Mouse (Mus musculus) adrenal gland, postnatal 36 days (tissue): Measurements from ENCODE around the gene Mapk8ip3. TPM values are rescaled to one million over a fixed set of nuclear protein-coding genes. Genes with fewer than 3 reads are reported as not detected.

Source experiments
- DNase-seq, 2 experiments: peaks; one replicate each; pipeline ENCODE4 v3.0.0; 2021; ENCODE audit warnings: mixed read lengths in 1 of 2
- total RNA-seq, 2 experiments: library from RNA; stranded (reverse); gene quantifications; 2 replicates each; pipeline ENCODE4 v1.2.3; 2021

The Mapk8ip3 gene
- total RNA-seq, 2 experiments from 2014 or later: 82.1 to 126 TPM

GRCm38 (mm10) chr17:24885356-24886133 is 51.2 kb downstream of the Mapk8ip3 start:
- no peak for DNase-seq

DNA sequence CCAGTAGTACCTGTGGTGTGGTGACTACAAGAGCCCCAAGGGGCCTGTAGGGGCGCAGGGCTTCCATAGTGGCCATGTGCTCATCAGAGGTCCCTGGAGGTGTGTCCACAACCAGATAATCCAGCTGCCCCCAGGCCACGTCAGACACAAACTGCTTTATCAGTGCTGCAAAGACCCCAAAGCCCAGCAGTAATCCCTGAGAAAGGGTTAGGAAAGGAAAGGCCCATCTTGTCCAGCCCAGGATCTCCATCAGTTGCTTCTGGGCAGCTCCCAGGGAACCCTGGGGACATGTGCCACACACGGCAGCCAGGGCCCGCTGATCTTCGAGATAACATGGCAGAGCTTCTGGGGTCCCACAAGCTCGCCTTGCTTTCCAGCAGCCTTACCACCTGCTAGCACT is 52.4 kb downstream of the Mapk8ip3 start:
- DNase-seq: no peak

DNA sequence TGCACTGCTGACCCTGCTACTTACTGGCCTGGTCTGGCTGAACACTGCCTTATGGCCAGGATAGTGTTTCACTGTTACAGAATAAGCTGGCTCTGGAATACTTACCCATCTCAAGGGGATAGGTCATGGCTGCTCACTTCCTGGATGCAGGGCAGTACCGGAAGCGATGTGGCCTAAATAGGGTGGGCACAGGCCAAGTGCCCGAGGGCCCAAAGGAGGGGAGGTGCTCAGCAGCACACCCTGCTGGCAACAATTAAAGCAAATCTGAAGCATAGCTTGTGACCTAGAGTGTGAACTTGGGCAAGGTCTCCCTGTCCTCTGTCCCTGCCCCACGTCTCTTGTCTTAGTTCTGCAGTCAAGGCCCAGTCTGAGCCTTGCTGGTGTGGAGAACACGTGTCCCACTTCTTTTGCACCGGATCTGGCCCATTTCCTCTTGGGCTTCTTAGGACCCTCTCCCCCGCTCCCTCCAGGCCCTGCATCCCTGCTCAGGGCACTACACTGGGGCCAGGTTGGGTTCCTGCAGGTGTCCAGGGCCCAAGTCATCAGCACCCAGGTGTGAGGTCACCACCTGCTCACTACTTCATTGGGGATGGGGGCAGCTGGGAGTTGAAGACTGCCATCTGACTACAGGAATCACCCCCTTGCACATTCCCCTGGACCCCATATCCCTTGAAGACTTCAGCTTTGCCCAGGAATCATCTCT is 54.9 kb downstream of the Mapk8ip3 start:
- peak in 1 of 2 experiments; percentile 52 for DNase-seq

- DNase-seq: peak in 1 of 2 experiments; percentile 38
These were observed 58.2 kb downstream of the Mapk8ip3 start for GRCm38 (mm10) chr17:24878531-24878930.

GRCm38 (mm10) chr17:24878117-24878397 is 58.7 kb downstream of the Mapk8ip3 start:
- peak in 1 of 2 experiments; percentile 71 for DNase-seq

DNA sequence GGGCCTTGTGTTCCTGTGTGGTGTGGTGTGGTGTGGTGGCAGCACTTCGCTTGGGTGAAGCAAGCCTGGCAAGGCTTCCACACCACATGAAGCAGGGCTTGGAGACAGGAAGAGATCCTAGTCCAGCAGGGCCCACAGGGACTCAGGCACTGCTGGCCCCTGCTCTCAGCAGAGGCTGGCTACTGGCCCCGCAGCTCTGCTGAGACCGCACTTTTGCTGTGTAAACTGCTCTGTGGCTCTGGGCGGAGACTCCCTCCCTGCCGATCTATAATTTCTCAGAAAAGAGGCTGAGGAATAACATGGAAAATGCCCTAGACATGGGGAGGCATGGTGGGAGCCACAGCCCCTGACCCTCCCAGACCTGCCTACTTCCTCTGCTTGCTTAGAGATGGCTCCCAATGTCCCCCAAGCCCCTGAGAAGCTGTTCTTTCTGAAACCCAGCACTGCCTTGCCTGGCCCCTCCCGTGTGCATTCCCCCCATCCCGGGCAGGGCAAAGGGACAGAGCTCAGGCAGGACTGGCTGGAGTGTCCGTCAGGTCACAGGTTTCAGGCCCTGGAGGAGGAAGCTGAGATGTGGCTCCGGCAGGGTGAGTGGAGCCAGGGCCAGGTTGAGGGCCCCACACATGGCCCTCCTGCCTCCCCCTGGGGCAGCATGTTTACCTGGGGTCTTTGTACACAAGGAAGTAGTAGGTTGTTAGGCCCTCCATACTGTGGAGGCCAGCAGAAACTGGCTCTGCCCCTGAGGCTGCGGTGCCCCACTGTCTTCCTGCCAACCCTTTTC is 59.3 kb downstream of the Mapk8ip3 start:
- DNase-seq: peak in 1 of 2 experiments; percentile 59

DNA sequence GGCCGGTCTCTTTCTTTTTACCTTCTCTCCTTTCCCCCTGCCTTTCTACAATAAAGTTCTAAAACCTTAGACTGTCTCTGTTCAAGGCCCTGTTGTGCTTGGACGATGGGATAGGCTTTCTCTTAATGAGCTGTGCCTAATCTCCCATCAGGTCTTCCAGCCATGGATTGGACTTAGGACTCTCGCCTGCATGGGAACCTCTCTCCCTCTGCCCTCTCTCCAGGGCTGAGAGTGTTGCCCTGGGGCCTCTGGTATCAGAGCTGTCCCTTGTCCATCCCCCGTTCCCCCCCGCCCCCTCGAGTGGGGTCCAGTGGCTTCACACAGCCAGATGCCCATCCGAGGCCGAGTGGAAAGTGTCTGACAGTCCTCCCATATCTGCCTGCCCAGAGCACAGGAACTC is 61.8 kb downstream of the Mapk8ip3 start:
- no peak for DNase-seq

- DNase-seq: no peak
These were observed 62.4 kb downstream of the Mapk8ip3 start for GRCm38 (mm10) chr17:24874405-24874745.

DNA sequence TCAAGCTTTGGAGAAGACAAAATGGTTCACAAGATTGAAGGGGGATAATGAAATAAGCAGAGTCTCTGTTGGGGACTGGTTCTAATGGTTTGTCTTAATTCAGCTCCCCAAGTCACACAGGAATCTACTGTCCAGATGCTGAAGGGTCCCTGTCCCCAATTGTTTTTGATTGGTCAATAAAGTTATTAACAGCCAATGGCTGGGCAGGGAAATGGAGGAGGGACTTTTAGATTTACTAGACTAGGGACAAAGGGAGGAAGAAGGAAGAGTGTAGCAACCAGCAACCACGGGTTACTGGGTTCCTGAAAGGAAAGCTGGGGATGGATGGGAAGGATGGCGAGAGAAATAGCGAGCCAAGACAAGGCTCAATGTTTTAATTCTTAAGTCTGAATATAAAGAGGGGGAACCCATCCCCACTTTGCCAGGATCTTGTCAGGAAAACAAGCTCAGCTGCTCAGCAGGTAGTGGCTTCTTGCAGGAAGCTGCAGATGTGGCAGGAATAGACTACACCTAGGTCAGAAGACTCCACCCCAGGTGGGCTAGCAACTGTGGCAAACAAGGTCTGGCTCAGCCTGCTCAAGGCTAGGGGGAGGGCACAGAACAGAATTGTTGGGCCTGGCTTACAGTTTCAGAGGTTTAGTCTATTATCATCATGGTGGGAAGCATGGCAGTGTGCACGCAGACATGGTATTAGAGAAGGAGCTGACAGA is 62.9 kb downstream of the Mapk8ip3 start:
- no peak for DNase-seq

DNA sequence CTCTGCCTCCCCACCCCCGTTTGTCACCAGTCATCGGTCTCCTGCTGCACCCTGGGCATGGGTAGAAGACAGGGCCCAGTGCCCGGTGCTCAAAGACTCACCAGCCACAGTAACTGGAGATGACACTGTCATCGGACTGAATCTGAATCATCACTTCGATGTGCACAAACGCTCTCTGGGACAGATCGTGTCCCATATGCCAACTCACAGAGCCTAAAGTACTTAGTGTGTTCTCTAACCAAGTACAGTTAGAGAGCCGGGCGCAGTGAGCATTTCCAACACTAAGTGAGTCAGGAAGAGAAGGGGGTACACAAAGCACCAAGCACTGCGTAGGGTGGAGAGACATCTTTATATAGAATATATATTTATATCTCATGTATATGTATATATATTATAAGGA is 68.9 kb downstream of the Mapk8ip3 start:
- no peak for DNase-seq

GRCm38 (mm10) chr17:24865776-24866175 is 71.0 kb downstream of the Mapk8ip3 start, which contains the start of gene Igfals:
Gene Igfals, plus strand, starts transcription at chr17:24865997.
- no peak for DNase-seq

- DNase-seq: no peak
These were observed 75.0 kb downstream of the Mapk8ip3 start for GRCm38 (mm10) chr17:24861785-24862184.

- DNase-seq: no peak
These were observed 76.7 kb downstream of the Mapk8ip3 start for GRCm38 (mm10) chr17:24860076-24860475.

DNA sequence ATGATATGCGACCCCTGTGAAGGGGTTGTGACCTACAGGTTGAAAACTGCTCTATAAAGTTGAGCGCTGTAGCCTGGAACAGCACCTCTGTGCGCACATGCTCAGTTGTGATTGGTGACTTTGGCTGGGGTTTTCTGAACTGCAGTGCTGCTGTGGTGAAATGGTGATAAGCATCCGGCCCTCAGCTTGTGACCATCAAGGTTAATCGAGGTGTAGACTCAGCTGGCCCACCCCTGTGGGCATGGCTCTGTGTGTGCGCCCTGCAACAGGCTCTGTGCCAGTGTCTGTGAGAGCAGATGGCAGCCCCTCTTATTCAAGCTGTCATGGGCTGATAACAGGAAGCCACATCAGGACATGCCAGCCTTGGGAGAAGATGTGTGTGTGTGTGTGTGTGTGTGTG is 77.8 kb downstream of the Mapk8ip3 start:
- no peak for DNase-seq

DNA sequence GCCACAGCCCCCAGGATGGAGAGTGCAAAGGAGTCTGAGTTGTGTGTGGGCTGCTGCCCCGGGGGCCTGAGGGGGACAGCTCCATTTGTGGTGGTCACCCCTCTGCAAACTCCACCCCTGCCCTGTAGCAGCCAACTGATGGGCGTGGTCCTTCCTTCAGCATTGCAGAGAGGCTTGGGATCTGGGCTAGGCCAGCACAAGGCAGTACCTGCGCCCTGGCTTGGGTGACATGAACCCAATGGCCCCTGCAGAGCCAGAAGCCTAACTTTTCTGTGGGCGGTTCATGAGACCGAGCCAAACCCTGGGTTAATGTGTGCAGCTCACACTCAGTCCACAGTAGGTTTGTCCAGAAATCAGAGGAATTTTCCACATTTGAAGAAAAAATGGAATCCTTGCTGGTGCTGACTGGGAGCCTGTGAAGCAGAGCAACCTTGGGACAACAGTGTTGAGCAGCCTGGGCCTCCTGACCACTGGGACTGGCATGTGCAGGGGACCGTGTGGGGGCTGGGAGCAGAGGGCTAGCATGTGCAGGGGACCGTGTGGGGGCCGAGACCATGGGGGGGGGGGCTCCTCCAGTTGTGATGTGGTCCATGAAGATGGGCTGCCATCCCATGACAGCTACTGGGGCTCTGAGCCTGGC is 78.8 kb downstream of the Mapk8ip3 start:
- no peak for DNase-seq

DNA sequence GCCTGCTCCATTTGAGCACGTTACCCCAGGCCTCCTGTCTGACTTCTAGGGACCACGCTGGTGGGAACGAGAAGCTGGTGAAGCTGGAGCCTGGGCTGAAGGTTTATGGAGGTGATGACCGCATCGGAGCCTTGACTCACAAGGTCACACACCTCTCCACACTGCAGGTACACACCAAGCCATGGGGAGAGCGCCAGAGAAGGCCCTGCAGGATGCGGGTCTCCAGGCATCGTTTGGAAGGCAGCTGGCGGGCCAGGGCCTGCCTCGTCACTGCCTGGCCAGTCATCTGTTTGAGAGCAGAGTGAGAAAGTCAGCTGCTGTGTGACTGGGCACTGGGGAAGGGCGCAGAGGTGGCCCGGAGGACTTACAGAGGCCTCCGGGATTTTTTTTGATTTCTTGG is 80.2 kb downstream of the Mapk8ip3 start:
- no peak for DNase-seq

- DNase-seq: peak; percentile 16 to 34
These were observed 80.8 kb downstream of the Mapk8ip3 start for GRCm38 (mm10) chr17:24855838-24856464.

- no peak for DNase-seq
These were observed 85.2 kb downstream of the Mapk8ip3 start for GRCm38 (mm10) chr17:24851381-24852125.

DNA sequence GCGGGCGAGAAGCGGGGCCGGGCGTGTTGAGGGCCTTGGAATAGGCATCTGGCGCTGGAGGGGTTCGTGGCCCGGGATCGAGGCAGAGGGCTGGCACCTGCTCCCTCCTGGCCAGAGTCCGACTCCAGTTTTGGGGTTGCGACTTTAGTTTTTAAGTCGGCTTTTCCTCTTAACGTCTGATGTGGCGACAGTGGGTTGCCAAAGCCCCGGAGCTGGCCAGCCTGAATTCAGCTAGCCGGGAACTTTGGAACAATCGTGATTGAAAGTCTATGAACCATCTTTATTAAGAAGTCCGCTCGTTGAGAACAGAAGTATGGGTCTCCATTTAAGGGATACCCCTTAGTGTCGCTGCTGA is 86.0 kb downstream of the Mapk8ip3 start:
- DNase-seq: no peak

GRCm38 (mm10) chr17:24850065-24850772 is 86.6 kb downstream of the Mapk8ip3 start, which contains the start of gene Fahd1:
Gene Fahd1, minus strand, starts transcription at chr17:24850364.
- peak; percentile 94 to 95 for DNase-seq
